Mouse (Mus musculus): Measurements from ENCODE around the gene Vmo1.

- TF ChIP-seq HCFC1 (IDR thresholded peaks at IDR 0.05; ENCODE audit: low read depth, low read length), result peak; percentile 96
- TF ChIP-seq ZKSCAN1 (IDR thresholded peaks at IDR 0.05; ENCODE audit: low read depth, low read length), result peak; percentile 81; the same call in 1 of the 2 replicates
- TF ChIP-seq CTCF (IDR thresholded peaks at IDR 0.05 in 2 of 3, conservative IDR thresholded peaks at IDR 0.05 in 1 of 3; ENCODE audit: control insufficient read depth in 1 of 3, insufficient read depth in 1 of 3, low read depth in 2 of 3, low read length in 3 of 3, poor library complexity in 1 of 3, severe bottlenecking in 1 of 3), result 0 out of 6 replicates have a peak, but pooled peaks of 1 of the 3 experiments have one; percentile 1
Measured at GRCm38 (mm10) chr11:70525184-70525678, 10.8 kb upstream of the Vmo1 start, which contains the start of gene Psmb6.

Data from MEL (cell line).